Mouse (Mus musculus): ENCODE results near the gene Etnk2. TPM values are rescaled to one million over a fixed set of nuclear protein-coding genes. Genes with fewer than 3 reads are reported as not detected.

Gene Etnk2
- polyA plus RNA-seq, 1 experiment: 33.7 TPM

- TF ChIP-seq POLR2A (IDR thresholded peaks at IDR 0.05; ENCODE audit: control insufficient read depth, low read depth, low read length) (no peak), CTCF (IDR thresholded peaks at IDR 0.05; ENCODE audit: control insufficient read depth, insufficient read depth, insufficient replicate concordance, low read depth, low read length) (no peak)
- Histone ChIP-seq H3K27ac (ENCODE audit: control insufficient read depth, insufficient read depth, low read depth, low read length) (peak overlapping the region; percentile 66), H3K4me3 (ENCODE audit: control insufficient read depth, low read depth, low read length) (no peak overlapping the region), H3K4me1 (ENCODE audit: control insufficient read depth, insufficient read depth, low read length) (peaks cover 18% of the 10 kb centered on the region), H3K36me3 (ENCODE audit: control insufficient read depth, insufficient read depth, low read length) (no peaks in the 10 kb centered on the region), H3K27me3 (ENCODE audit: control insufficient read depth, insufficient read depth, low read length) (no peaks in the 10 kb centered on the region)
Observed at GRCm38 (mm10) chr1:133382552-133383155, 19.3 kb downstream of the Etnk2 start.

GRCm38 (mm10) chr1:133383157-133383783 is 19.9 kb downstream of the Etnk2 start:
- Histone ChIP-seq H3K4me1 (ENCODE audit: control insufficient read depth, insufficient read depth, low read length) (peaks cover 22% of the 10 kb centered on the region), H3K4me3 (ENCODE audit: control insufficient read depth, low read depth, low read length) (no peak overlapping the region), H3K27ac (ENCODE audit: control insufficient read depth, insufficient read depth, low read depth, low read length) (no peak overlapping the region), H3K27me3 (ENCODE audit: control insufficient read depth, insufficient read depth, low read length) (no peaks in the 10 kb centered on the region), H3K36me3 (ENCODE audit: control insufficient read depth, insufficient read depth, low read length) (no peaks in the 10 kb centered on the region)
- TF ChIP-seq POLR2A (IDR thresholded peaks at IDR 0.05; ENCODE audit: control insufficient read depth, low read depth, low read length) (no peak; the same call in 1 of the 2 replicates), CTCF (IDR thresholded peaks at IDR 0.05; ENCODE audit: control insufficient read depth, insufficient read depth, insufficient replicate concordance, low read depth, low read length) (no peak)

DNA sequence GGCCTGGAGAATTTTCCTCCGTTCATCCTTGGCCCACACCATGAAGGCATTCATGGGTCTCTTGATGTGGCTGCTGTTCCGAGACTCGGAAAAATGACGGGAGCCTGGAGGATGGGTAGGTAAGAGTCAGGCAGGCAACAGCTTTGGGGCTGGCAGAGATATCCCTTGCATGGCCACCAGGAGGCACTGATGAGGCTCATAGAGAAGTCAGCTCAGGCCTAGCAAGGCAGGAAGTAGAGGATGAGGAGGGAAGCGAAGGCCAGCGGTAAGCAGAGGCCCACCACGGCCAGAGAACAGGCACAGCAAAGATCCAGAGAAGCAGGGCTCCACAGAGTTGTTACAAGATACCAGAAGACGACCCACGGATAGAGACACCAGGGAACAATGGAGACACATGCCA is 22.1 kb downstream of the Etnk2 start:
- Histone ChIP-seq H3K4me3 (ENCODE audit: control insufficient read depth, low read depth, low read length) (no peak overlapping the region), H3K27me3 (ENCODE audit: control insufficient read depth, insufficient read depth, low read length) (no peaks in the 10 kb centered on the region), H3K36me3 (ENCODE audit: control insufficient read depth, insufficient read depth, low read length) (no peaks in the 10 kb centered on the region), H3K4me1 (ENCODE audit: control insufficient read depth, insufficient read depth, low read length) (peaks cover 12% of the 10 kb centered on the region), H3K27ac (ENCODE audit: control insufficient read depth, insufficient read depth, low read depth, low read length) (no peak overlapping the region)
- TF ChIP-seq CTCF (IDR thresholded peaks at IDR 0.05; ENCODE audit: control insufficient read depth, insufficient read depth, insufficient replicate concordance, low read depth, low read length) (peak; percentile 91), POLR2A (IDR thresholded peaks at IDR 0.05; ENCODE audit: control insufficient read depth, low read depth, low read length) (no peak)

DNA sequence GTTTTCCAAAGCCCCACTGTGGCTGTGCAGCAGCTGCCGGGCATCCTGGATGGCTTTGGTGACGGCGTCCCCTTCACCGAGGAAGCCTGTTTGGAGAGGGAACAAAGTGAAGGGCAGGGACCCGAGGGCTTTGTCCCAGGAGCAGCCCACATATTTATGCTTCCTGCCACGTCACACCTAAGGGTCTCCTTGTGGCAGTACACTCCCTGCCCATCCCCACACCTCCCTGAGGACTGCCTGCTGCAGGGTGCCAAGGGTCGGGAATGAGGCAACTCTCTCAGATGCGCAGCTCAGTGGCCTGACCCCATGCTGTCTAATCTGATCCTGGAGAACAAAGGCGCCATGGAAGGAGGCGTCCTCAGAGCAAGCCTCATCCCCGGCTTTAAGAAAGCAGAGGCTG is 22.8 kb downstream of the Etnk2 start:
- Histone ChIP-seq H3K4me1 (ENCODE audit: control insufficient read depth, insufficient read depth, low read length) (peaks cover 10% of the 10 kb centered on the region), H3K27ac (ENCODE audit: control insufficient read depth, insufficient read depth, low read depth, low read length) (no peak overlapping the region), H3K27me3 (ENCODE audit: control insufficient read depth, insufficient read depth, low read length) (no peaks in the 10 kb centered on the region), H3K36me3 (ENCODE audit: control insufficient read depth, insufficient read depth, low read length) (no peaks in the 10 kb centered on the region), H3K4me3 (ENCODE audit: control insufficient read depth, low read depth, low read length) (no peak overlapping the region)
- TF ChIP-seq CTCF (IDR thresholded peaks at IDR 0.05; ENCODE audit: control insufficient read depth, insufficient read depth, insufficient replicate concordance, low read depth, low read length) (no peak), POLR2A (IDR thresholded peaks at IDR 0.05; ENCODE audit: control insufficient read depth, low read depth, low read length) (no peak)

- H3K27me3 ChIP-seq (ENCODE audit: control insufficient read depth, insufficient read depth, low read length): no peaks in the 10 kb centered on the region
- H3K4me3 ChIP-seq (ENCODE audit: control insufficient read depth, low read depth, low read length): no peak overlapping the region
- H3K4me1 ChIP-seq (ENCODE audit: control insufficient read depth, insufficient read depth, low read length): peaks cover 5% of the 10 kb centered on the region
- H3K36me3 ChIP-seq (ENCODE audit: control insufficient read depth, insufficient read depth, low read length): no peaks in the 10 kb centered on the region
- TF ChIP-seq CTCF (IDR thresholded peaks at IDR 0.05; ENCODE audit: control insufficient read depth, insufficient read depth, insufficient replicate concordance, low read depth, low read length) (no peak), POLR2A (IDR thresholded peaks at IDR 0.05; ENCODE audit: control insufficient read depth, low read depth, low read length) (no peak)
- H3K27ac ChIP-seq (ENCODE audit: control insufficient read depth, insufficient read depth, low read depth, low read length): no peak overlapping the region
Observed at GRCm38 (mm10) chr1:133387539-133388268, 24.3 kb downstream of the Etnk2 start.

GRCm38 (mm10) chr1:133394702-133395101 is 31.3 kb downstream of the Etnk2 start:
- H3K4me1 ChIP-seq (ENCODE audit: control insufficient read depth, insufficient read depth, low read length): no peaks in the 10 kb centered on the region; the same call in 1 of the 2 replicates
- TF ChIP-seq CTCF (IDR thresholded peaks at IDR 0.05; ENCODE audit: control insufficient read depth, insufficient read depth, insufficient replicate concordance, low read depth, low read length) (no peak), POLR2A (IDR thresholded peaks at IDR 0.05; ENCODE audit: control insufficient read depth, low read depth, low read length) (no peak)
- H3K27me3 ChIP-seq (ENCODE audit: control insufficient read depth, insufficient read depth, low read length): no peaks in the 10 kb centered on the region
- no peak overlapping the region for H3K4me3 ChIP-seq (ENCODE audit: control insufficient read depth, low read depth, low read length)
- no peak overlapping the region for H3K27ac ChIP-seq (ENCODE audit: control insufficient read depth, insufficient read depth, low read depth, low read length)
- no peaks in the 10 kb centered on the region for H3K36me3 ChIP-seq (ENCODE audit: control insufficient read depth, insufficient read depth, low read length)

DNA sequence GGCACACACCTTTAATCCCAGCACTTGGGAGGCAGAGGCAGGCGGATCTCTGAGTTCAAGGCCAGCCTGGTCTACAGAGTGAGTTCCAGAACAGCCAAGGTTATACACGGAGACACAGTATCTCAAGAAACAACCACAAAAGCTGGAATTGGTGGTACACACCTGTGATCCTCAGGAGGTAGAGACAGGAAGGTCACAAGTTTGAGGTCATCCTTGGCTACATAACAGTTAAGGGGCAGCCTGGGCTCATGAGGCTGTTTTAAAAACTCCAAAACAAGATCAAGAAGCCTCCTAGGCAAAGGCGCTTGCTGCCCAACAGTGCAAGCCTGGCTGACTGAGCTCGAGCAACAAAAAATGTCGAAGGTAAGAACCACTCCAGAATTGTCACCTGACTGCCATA is 33.3 kb downstream of the Etnk2 start:
- TF ChIP-seq CTCF (IDR thresholded peaks at IDR 0.05; ENCODE audit: control insufficient read depth, insufficient read depth, insufficient replicate concordance, low read depth, low read length) (no peak), POLR2A (IDR thresholded peaks at IDR 0.05; ENCODE audit: control insufficient read depth, low read depth, low read length) (no peak)
- Histone ChIP-seq H3K27me3 (ENCODE audit: control insufficient read depth, insufficient read depth, low read length) (no peaks in the 10 kb centered on the region), H3K36me3 (ENCODE audit: control insufficient read depth, insufficient read depth, low read length) (no peaks in the 10 kb centered on the region), H3K27ac (ENCODE audit: control insufficient read depth, insufficient read depth, low read depth, low read length) (no peak overlapping the region), H3K4me3 (ENCODE audit: control insufficient read depth, low read depth, low read length) (no peak overlapping the region), H3K4me1 (ENCODE audit: control insufficient read depth, insufficient read depth, low read length) (no peaks in the 10 kb centered on the region; the same call in 1 of the 2 replicates)
